Mouse (Mus musculus): ENCODE measurements around the gene Ggt6. TPM values are rescaled to one million over a fixed set of nuclear protein-coding genes. Genes with fewer than 3 reads are reported as not detected.

Gene Ggt6
- polyA plus RNA-seq, 1 experiment from 2014 or later = 0.51 TPM

DNA sequence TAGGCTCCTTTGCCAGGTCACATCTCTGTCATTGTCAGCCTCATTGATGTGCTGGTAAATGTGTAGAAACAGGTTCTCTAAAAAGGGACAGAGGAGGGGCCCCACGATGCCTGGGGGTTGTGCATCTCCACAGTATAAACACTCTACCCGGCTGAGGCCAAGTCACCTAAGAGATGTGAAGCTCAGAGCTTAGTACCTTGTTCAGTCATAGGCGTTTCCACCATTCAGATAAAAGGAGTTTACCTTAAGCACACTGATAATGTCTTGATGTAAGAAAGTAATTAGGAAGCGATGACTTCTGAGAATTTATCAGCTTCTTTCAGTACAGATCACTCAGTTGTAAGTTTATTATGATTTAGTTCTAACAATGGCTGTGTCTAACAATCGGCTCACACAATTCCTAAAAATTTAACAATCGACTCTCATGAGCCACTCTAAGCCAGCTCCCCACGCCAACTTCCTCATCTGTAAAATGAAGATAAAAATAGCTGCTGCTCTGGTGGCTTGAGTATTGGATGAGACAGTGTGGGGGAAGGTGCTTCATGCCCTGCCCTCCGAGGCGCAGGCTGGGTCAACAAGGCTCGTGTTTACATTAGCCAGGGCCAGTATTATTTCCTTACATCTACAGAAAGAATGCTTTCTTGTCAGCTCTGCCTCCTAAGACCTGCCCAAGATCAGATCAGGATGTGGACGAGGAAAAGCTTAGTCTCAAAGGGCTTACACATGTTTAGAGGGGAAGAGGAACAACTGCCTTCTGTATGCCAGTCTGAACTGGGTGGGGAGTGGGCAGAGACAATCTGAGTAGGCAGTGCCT is 31.6 kb downstream of the Ggt6 start:
- Histone ChIP-seq H3K4me1 (ENCODE audit: control insufficient read depth, insufficient read depth, low read length) (peaks cover 31% of the 10 kb centered on the region), H3K27ac (ENCODE audit: low read length) (peak overlapping the region; percentile 77), H3K9ac (replicated peaks; ENCODE audit: low read depth, low read length) (no peak overlapping the region), H3K36me3 (ENCODE audit: control insufficient read depth, insufficient read depth, low read length) (no peaks in the 10 kb centered on the region), H3K4me3 (ENCODE audit: low read depth, low read length) (no peak overlapping the region), H3K27me3 (ENCODE audit: control insufficient read depth, insufficient read depth, low read length) (no peaks in the 10 kb centered on the region), H3K4me2 (replicated peaks; ENCODE audit: low read depth, low read length) (0 out of 2 replicates have a peak overlapping the region, but pooled peaks have one; percentile 0), H3K9me3 (ENCODE audit: control insufficient read depth, low read depth, low read length) (no peaks in the 10 kb centered on the region)
- ATAC-seq (ENCODE audit: insufficient number of reproducible peaks, insufficient read depth, low FRiP score, low read depth) = peak; percentile 87
- WGBS = 10% methylated on average over 11 of the region's 11 CpGs

GRCm38 (mm10) chr11:72468525-72468924 is 33.2 kb downstream of the Ggt6 start:
- H3K36me3 ChIP-seq (ENCODE audit: control insufficient read depth, insufficient read depth, low read length) = no peaks in the 10 kb centered on the region
- H3K4me1 ChIP-seq (ENCODE audit: control insufficient read depth, insufficient read depth, low read length) = peaks cover 31% of the 10 kb centered on the region
- no peaks in the 10 kb centered on the region for H3K9me3 ChIP-seq (ENCODE audit: control insufficient read depth, low read depth, low read length)
- peak overlapping the region; percentile 56; the same call in 1 of the 2 replicates for H3K27ac ChIP-seq (ENCODE audit: low read length)
- H3K27me3 ChIP-seq (ENCODE audit: control insufficient read depth, insufficient read depth, low read length) = no peaks in the 10 kb centered on the region
- no peak overlapping the region for H3K4me3 ChIP-seq (ENCODE audit: low read depth, low read length)
- no peak overlapping the region for H3K4me2 ChIP-seq (replicated peaks; ENCODE audit: low read depth, low read length)
- H3K9ac ChIP-seq (replicated peaks; ENCODE audit: low read depth, low read length) = no peak overlapping the region
- ATAC-seq (ENCODE audit: insufficient number of reproducible peaks, insufficient read depth, low FRiP score, low read depth) = no peak
- 77% methylated on average over 5 of the region's 5 CpGs for WGBS

GRCm38 (mm10) chr11:72469217-72469616 is 33.9 kb downstream of the Ggt6 start:
- no peak overlapping the region for H3K4me2 ChIP-seq (replicated peaks; ENCODE audit: low read depth, low read length)
- H3K9me3 ChIP-seq (ENCODE audit: control insufficient read depth, low read depth, low read length) = no peaks in the 10 kb centered on the region
- ATAC-seq (ENCODE audit: insufficient number of reproducible peaks, insufficient read depth, low FRiP score, low read depth) = no peak
- H3K27ac ChIP-seq (ENCODE audit: low read length) = peak overlapping the region; percentile 56; the same call in 1 of the 2 replicates
- H3K4me1 ChIP-seq (ENCODE audit: control insufficient read depth, insufficient read depth, low read length) = peaks cover 31% of the 10 kb centered on the region
- no peak overlapping the region for H3K9ac ChIP-seq (replicated peaks; ENCODE audit: low read depth, low read length)
- no peak overlapping the region for H3K4me3 ChIP-seq (ENCODE audit: low read depth, low read length)
- H3K27me3 ChIP-seq (ENCODE audit: control insufficient read depth, insufficient read depth, low read length) = no peaks in the 10 kb centered on the region
- WGBS = 27% methylated on average over 5 of the region's 5 CpGs
- no peaks in the 10 kb centered on the region for H3K36me3 ChIP-seq (ENCODE audit: control insufficient read depth, insufficient read depth, low read length)

GRCm38 (mm10) chr11:72470004-72470403 is 34.7 kb downstream of the Ggt6 start:
- Histone ChIP-seq H3K9me3 (ENCODE audit: control insufficient read depth, low read depth, low read length) (no peaks in the 10 kb centered on the region), H3K27me3 (ENCODE audit: control insufficient read depth, insufficient read depth, low read length) (no peaks in the 10 kb centered on the region), H3K9ac (replicated peaks; ENCODE audit: low read depth, low read length) (no peak overlapping the region), H3K4me2 (replicated peaks; ENCODE audit: low read depth, low read length) (no peak overlapping the region), H3K4me1 (ENCODE audit: control insufficient read depth, insufficient read depth, low read length) (peaks cover 27% of the 10 kb centered on the region), H3K4me3 (ENCODE audit: low read depth, low read length) (no peak overlapping the region), H3K36me3 (ENCODE audit: control insufficient read depth, insufficient read depth, low read length) (no peaks in the 10 kb centered on the region), H3K27ac (ENCODE audit: low read length) (no peak overlapping the region)
- 64% methylated on average over 4 of the region's 4 CpGs for WGBS
- no peak for ATAC-seq (ENCODE audit: insufficient number of reproducible peaks, insufficient read depth, low FRiP score, low read depth)

DNA sequence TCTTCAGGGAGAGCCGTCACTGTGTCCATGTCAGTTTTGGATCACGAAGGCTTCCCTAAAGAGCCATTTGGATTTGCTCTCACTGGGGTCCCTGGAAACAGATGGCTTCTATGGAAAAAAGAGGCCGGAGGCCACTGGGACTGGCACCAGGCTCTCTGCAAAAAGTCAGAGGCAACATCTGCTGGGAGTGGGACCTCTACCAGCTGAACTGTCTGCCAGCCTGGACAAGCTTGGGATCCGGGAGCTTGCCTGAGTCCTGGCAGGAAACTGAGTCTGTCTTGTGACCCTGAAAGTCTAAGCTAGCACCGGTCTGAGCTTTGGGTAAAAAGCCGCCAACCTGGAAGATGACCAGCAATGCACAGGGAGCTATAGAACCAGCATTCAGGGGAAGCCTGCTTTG is 36.1 kb downstream of the Ggt6 start:
- ATAC-seq (ENCODE audit: insufficient number of reproducible peaks, insufficient read depth, low FRiP score, low read depth) = no peak
- no peaks in the 10 kb centered on the region for H3K27me3 ChIP-seq (ENCODE audit: control insufficient read depth, insufficient read depth, low read length)
- no peak overlapping the region for H3K9ac ChIP-seq (replicated peaks; ENCODE audit: low read depth, low read length)
- H3K36me3 ChIP-seq (ENCODE audit: control insufficient read depth, insufficient read depth, low read length) = no peaks in the 10 kb centered on the region
- peaks cover 20% of the 10 kb centered on the region for H3K4me1 ChIP-seq (ENCODE audit: control insufficient read depth, insufficient read depth, low read length)
- H3K27ac ChIP-seq (ENCODE audit: low read length) = no peak overlapping the region
- 87% methylated on average over 6 of the region's 6 CpGs for WGBS
- H3K4me3 ChIP-seq (ENCODE audit: low read depth, low read length) = no peak overlapping the region
- no peak overlapping the region for H3K4me2 ChIP-seq (replicated peaks; ENCODE audit: low read depth, low read length)
- no peaks in the 10 kb centered on the region for H3K9me3 ChIP-seq (ENCODE audit: control insufficient read depth, low read depth, low read length)

- peak overlapping the region; percentile 33; the same call in 1 of the 2 replicates for H3K27ac ChIP-seq (ENCODE audit: low read length)
- H3K4me1 ChIP-seq (ENCODE audit: control insufficient read depth, insufficient read depth, low read length) = peaks cover 17% of the 10 kb centered on the region; the same call in 1 of the 2 replicates
- ATAC-seq (ENCODE audit: insufficient number of reproducible peaks, insufficient read depth, low FRiP score, low read depth) = peak; percentile 29
- no peaks in the 10 kb centered on the region for H3K9me3 ChIP-seq (ENCODE audit: control insufficient read depth, low read depth, low read length)
- no peak overlapping the region for H3K9ac ChIP-seq (replicated peaks; ENCODE audit: low read depth, low read length)
- H3K4me3 ChIP-seq (ENCODE audit: low read depth, low read length) = no peak overlapping the region
- H3K27me3 ChIP-seq (ENCODE audit: control insufficient read depth, insufficient read depth, low read length) = no peaks in the 10 kb centered on the region
- 60% methylated on average over 4 of the region's 4 CpGs for WGBS
- no peaks in the 10 kb centered on the region for H3K36me3 ChIP-seq (ENCODE audit: control insufficient read depth, insufficient read depth, low read length)
- H3K4me2 ChIP-seq (replicated peaks; ENCODE audit: low read depth, low read length) = no peak overlapping the region
Measured at GRCm38 (mm10) chr11:72473540-72473939, 38.2 kb downstream of the Ggt6 start.

DNA sequence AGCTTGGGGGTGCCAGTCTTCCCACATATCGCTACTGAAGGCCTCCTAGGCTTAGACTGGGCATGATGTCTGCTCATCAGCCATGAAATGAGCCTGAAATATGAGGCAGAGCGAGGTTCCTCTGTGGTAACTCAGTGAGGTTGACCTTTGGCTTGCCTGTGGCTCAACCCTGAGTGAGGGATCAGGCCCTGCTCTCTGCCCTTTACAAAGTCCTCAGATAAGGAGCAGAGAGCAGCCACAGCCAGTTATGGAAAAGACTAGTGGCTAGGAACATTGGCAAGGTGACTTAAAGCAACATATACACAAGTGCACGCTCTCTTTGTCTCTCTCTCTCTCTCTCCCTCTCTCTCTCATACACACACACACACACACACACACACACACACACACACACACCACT is 39.6 kb downstream of the Ggt6 start:
- ATAC-seq (ENCODE audit: insufficient number of reproducible peaks, insufficient read depth, low FRiP score, low read depth) = no peak
- no peak overlapping the region for H3K9ac ChIP-seq (replicated peaks; ENCODE audit: low read depth, low read length)
- no peaks in the 10 kb centered on the region for H3K9me3 ChIP-seq (ENCODE audit: control insufficient read depth, low read depth, low read length)
- no peak overlapping the region for H3K4me2 ChIP-seq (replicated peaks; ENCODE audit: low read depth, low read length)
- no peak overlapping the region for H3K4me3 ChIP-seq (ENCODE audit: low read depth, low read length)
- H3K27me3 ChIP-seq (ENCODE audit: control insufficient read depth, insufficient read depth, low read length) = no peaks in the 10 kb centered on the region
- H3K36me3 ChIP-seq (ENCODE audit: control insufficient read depth, insufficient read depth, low read length) = no peaks in the 10 kb centered on the region
- 71% methylated on average over 3 of the region's 3 CpGs for WGBS
- no peak overlapping the region for H3K27ac ChIP-seq (ENCODE audit: low read length)
- H3K4me1 ChIP-seq (ENCODE audit: control insufficient read depth, insufficient read depth, low read length) = 0 out of 2 replicates have a peak, but pooled peaks cover 10% of the 10 kb centered on the region

DNA sequence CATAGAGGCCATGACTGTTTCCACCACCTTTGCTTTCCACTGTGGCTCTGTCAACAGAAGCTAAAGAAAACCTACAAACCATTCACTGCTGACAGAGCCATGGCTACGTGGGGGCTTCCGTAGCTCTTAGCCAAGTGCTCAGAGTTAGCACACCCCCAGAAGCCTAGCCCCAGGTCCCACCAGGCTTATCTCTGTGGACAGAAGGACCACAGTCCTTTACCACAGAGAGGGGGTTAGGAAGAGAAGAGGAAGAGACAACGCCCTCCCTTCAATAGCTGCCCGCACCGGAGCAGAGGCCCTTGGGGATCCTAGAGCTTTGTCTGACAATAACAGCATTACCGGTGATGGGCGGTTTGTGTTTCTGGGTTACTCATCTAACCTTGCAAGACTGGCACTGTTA is 40.1 kb downstream of the Ggt6 start:
- Histone ChIP-seq H3K36me3 (ENCODE audit: control insufficient read depth, insufficient read depth, low read length) (no peaks in the 10 kb centered on the region), H3K9me3 (ENCODE audit: control insufficient read depth, low read depth, low read length) (no peaks in the 10 kb centered on the region), H3K4me2 (replicated peaks; ENCODE audit: low read depth, low read length) (no peak overlapping the region), H3K9ac (replicated peaks; ENCODE audit: low read depth, low read length) (no peak overlapping the region), H3K27me3 (ENCODE audit: control insufficient read depth, insufficient read depth, low read length) (no peaks in the 10 kb centered on the region), H3K4me3 (ENCODE audit: low read depth, low read length) (no peak overlapping the region), H3K4me1 (ENCODE audit: control insufficient read depth, insufficient read depth, low read length) (0 out of 2 replicates have a peak, but pooled peaks cover 10% of the 10 kb centered on the region), H3K27ac (ENCODE audit: low read length) (no peak overlapping the region)
- ATAC-seq (ENCODE audit: insufficient number of reproducible peaks, insufficient read depth, low FRiP score, low read depth) = no peak
- WGBS = 71% methylated on average over 7 of the region's 7 CpGs

Measured in stomach, embryonic 14.5 days (tissue).